Mouse (Mus musculus) cerebellum, adult 2 months (tissue): ENCODE results near the gene Tas2r143.

Experiments used
- CTCF ChIP-seq: fragments of 200-500 bp; IDR thresholded peaks from 2 replicates; pipeline ENCODE4 v1.5.1; 2011; ENCODE audit warnings: low read depth, mild to moderate bottlenecking, control low read depth, low read length, moderate library complexity, borderline replicate concordance; ENCODE audit not compliant: insufficient read depth
- POLR2A ChIP-seq: fragments of 200-500 bp; IDR thresholded peaks from 2 replicates; pipeline ENCODE4 v1.6.1; 2011; ENCODE audit warnings: low read length, control low read depth, borderline replicate concordance; ENCODE audit not compliant: insufficient read depth

DNA sequence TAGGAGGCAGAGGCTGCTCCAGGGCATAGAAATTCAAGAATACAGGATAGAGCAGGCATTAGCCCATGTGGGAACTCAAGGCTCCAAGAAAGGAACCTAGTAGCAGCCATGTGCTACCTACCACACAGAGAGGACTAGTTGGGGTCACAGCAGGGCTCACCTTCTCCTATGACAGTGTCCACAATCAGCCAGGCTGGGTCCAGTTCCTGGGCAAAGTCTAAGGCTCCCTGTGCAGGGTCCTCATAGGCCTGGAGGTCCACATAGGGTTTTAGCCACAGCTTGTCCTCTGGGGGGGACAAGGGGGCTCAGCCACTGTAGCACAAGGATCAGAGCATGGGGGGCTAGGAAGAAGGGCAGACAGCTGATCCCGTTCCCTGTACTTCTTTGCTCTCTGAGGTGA, 37.5 kb upstream of the Tas2r143 start:
- TF ChIP-seq CTCF, result no peak
- no peak for TF ChIP-seq POLR2A
